12 mouse cellular contexts compared by ENCODE assay signal in the genomic region with DNA sequence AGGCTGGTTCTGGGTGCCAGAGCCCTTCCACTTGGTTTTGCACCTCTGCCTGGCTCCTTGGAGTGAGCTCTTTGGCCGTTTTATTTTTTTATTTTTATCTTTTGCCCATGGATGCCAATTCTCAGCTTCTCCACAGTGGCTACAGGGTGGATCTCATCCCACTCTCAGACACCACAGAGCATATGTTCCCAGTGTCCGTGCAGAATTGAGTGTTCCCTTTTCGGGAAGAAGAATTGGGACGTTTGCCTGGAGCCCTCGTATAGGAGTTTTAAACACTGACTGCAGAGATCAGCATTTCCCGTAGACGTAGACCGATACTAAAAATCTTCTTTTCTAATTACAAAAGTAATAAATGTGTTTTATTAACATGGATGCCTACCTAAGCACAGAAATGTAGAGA.
"Had no signal": no experiment of that assay in that cellular context is flagged by ENCODE, and none has a peak within 500 bp of the region (broad histone marks: within the 10 kb centered on the region; RNA-seq: fewer than 3 reads in every experiment).

No protein-coding gene starts in this region.

- H3K36me3 ChIP-seq: kidney, embryonic 15.5 days; limb, embryonic 13.5 days; liver, embryonic 15.5 days; midbrain, embryonic 10.5 days; neural tube, embryonic 12.5 days had no signal

- DNase-seq: kidney, adult 2 months; kidney, postnatal 14 days; lung, adult 2 months; lung, postnatal 4 days; midbrain, embryonic 14.5 days; thymus, postnatal 4 days had no signal

- H3K27me3 ChIP-seq: kidney, embryonic 15.5 days; limb, embryonic 13.5 days; liver, embryonic 15.5 days; neural tube, embryonic 12.5 days had no signal

- H3K27ac ChIP-seq: kidney, embryonic 15.5 days; limb, embryonic 13.5 days; liver, embryonic 15.5 days; midbrain, embryonic 10.5 days; neural tube, embryonic 12.5 days had no signal

- H3K4me1 ChIP-seq: midbrain, embryonic 10.5 days; neural tube, embryonic 12.5 days had no signal

- H3K4me3 ChIP-seq: kidney, embryonic 15.5 days; limb, embryonic 13.5 days; liver, embryonic 15.5 days; midbrain, embryonic 10.5 days; myocyte; neural tube, embryonic 12.5 days had no signal

- H3K9me3 ChIP-seq: kidney, embryonic 15.5 days; limb, embryonic 13.5 days; liver, embryonic 15.5 days; midbrain, embryonic 10.5 days; neural tube, embryonic 12.5 days had no signal
